Mouse (Mus musculus) embryonic fibroblast, embryonic 13.5 days (primary cell): ENCODE data around the gene Tmem206.
A peak's percentile ranks its signal among the peaks of the same experiment; 100 is the strongest.

Experiments
- CTCF ChIP-seq: IDR thresholded peaks from 2 replicates; pipeline ENCODE4 v1.5.1; 2011; ENCODE audit warnings: mild to moderate bottlenecking, control low read depth, low read length, moderate library complexity, borderline replicate concordance; ENCODE audit not compliant: insufficient read depth
- POLR2A ChIP-seq: IDR thresholded peaks from 2 replicates; pipeline ENCODE4 v1.6.1; 2011; ENCODE audit warnings: low read depth, mild to moderate bottlenecking, control low read depth, low read length, moderate library complexity

GRCm38 (mm10) chr1:191312513-191312941 lies 13.2 kb upstream of the Tmem206 start:
- TF ChIP-seq CTCF (peak; percentile 66), POLR2A (peak; percentile 92)
